Mouse (Mus musculus): ENCODE data around the gene Neurl4. TPM values are rescaled to one million over a fixed set of nuclear protein-coding genes. Genes with fewer than 3 reads are reported as not detected.

The Neurl4 gene
- polyA plus RNA-seq, 1 experiment from 2014 or later: 19.9 TPM

DNA sequence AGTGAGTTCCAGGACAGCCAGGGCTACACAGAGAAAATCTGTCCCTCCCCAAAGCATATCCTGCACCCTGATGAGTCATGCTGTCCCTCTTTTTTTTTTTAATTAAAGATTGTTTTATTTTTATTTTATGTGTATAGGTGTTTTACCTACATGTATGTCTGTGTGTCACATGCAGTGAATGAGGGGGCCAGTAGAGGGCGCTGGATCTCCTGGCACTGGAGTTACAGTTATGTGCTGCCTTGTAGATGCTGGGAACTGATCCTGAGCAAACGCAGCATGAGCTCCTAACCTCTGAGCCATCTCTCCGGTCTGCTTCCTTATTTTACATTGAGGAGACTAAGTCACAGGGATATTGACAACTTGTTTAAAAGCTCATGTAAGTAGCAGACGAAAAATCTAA is 17.8 kb upstream of the Neurl4 start:
- no peak for ATAC-seq (ENCODE audit: low FRiP score, low read depth)

DNA sequence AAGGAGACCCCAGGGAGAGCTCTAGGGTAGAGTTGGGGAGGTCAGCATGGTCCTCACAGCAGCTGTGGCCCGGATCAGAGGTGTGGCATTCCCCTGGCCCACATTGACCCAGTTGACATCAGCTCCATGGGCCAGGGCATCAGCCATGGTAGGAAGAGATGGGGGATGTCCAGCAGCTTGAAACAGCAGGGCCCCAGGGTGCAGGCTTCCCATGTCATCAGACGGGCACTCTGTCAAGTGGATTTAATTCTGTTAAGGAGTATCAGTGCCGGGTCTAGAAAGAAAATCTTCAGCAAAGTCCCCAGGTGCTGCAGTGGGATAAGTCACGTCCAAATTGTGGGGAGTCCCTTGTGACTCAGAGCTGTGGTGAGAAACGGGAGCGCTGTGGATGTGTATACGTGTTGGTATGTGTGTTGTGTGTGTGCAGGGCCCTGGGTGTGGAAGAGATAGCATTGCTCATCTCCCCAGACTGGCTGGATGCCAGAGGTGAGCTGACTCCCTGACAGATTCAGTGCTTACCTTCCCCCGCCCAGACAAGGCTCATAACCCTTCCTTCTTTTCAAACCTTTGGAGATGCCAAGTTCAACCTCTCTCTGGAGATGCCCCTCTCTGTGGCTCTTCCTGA is 17.2 kb upstream of the Neurl4 start:
- Histone ChIP-seq H3K9ac (no peak overlapping the region), H3K27ac (replicated peaks) (no peak overlapping the region), H3K36me3 (no peaks in the 10 kb centered on the region), H3K27me3 (peaks cover 9% of the 10 kb centered on the region; the same call in 1 of the 2 replicates), H3K4me1 (replicated peaks) (peaks cover 19% of the 10 kb centered on the region; the same call in 1 of the 2 replicates), H3K9me3 (no peaks in the 10 kb centered on the region), H3K4me3 (no peak overlapping the region), H3K4me2 (no peak overlapping the region)
- 90% methylated on average over 8 of the region's 8 CpGs for WGBS
- ATAC-seq (ENCODE audit: low FRiP score, low read depth): no peak

More for the DNA sequence above, 17.8 kb upstream of the Neurl4 start:
- no peaks in the 10 kb centered on the region for H3K9me3 ChIP-seq
- H3K4me3 ChIP-seq: no peak overlapping the region
- 62% methylated on average over 4 of the region's 4 CpGs for WGBS
- no peaks in the 10 kb centered on the region for H3K36me3 ChIP-seq
- no peak overlapping the region for H3K9ac ChIP-seq
- peaks cover 19% of the 10 kb centered on the region; the same call in 1 of the 2 replicates for H3K4me1 ChIP-seq (replicated peaks)
- no peak overlapping the region for H3K27ac ChIP-seq (replicated peaks)
- H3K4me2 ChIP-seq: no peak overlapping the region
- H3K27me3 ChIP-seq: peaks cover 9% of the 10 kb centered on the region; the same call in 1 of the 2 replicates

DNA sequence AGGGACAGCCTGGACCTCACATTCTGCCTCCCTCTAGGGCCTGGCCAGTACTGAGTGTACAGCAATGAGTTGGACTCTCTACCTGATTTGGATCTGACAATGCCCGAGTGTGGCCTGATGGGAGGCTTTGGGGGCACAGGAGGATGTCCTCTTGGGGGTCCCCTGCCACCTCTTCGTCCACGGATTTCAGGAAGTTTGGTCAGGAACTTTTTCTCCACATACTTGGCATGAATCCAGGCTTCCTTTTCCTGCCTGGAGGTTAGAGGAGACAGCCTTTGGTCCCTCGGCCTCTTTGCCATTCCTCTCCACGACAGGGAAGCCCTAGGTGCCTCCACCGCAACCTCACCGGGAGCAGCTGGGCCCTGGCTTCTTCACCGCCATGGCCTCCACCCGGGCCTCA is 16.6 kb upstream of the Neurl4 start:
- no peak for ATAC-seq (ENCODE audit: low FRiP score, low read depth)
- Histone ChIP-seq H3K4me2 (no peak overlapping the region), H3K4me3 (no peak overlapping the region), H3K36me3 (no peaks in the 10 kb centered on the region), H3K27me3 (peaks cover 9% of the 10 kb centered on the region; the same call in 1 of the 2 replicates), H3K27ac (replicated peaks) (no peak overlapping the region), H3K4me1 (replicated peaks) (peaks cover 19% of the 10 kb centered on the region; the same call in 1 of the 2 replicates), H3K9ac (no peak overlapping the region), H3K9me3 (no peaks in the 10 kb centered on the region)
- WGBS: 76% methylated on average over 9 of the region's 9 CpGs

DNA sequence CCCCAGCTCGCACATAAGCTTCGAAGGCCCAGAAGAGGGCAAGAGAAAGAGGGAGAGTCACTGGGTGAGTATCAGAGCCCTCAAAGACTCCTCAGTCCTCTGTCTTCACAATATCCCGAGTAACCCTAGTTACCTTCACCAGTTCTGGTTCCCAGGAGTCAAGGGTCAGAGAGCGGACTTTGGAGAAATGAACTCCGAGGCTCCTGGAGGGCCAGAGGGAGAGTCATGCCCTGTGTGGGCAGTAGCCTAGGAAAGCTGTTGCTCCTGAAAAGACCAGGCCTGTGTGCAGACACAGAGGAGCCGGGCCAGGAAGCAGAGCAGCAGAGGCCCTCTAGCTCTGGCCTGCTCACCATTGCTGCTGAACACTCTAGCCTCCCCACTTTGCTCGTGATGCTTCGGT is 16.2 kb upstream of the Neurl4 start:
- Histone ChIP-seq H3K27me3 (peaks cover 6% of the 10 kb centered on the region; the same call in 1 of the 2 replicates), H3K4me3 (no peak overlapping the region), H3K4me2 (no peak overlapping the region), H3K4me1 (replicated peaks) (peaks cover 18% of the 10 kb centered on the region; the same call in 1 of the 2 replicates), H3K36me3 (no peaks in the 10 kb centered on the region), H3K9me3 (no peaks in the 10 kb centered on the region), H3K27ac (replicated peaks) (no peak overlapping the region), H3K9ac (no peak overlapping the region)
- WGBS: 86% methylated on average over 8 of the region's 8 CpGs
- ATAC-seq (ENCODE audit: low FRiP score, low read depth): no peak

DNA sequence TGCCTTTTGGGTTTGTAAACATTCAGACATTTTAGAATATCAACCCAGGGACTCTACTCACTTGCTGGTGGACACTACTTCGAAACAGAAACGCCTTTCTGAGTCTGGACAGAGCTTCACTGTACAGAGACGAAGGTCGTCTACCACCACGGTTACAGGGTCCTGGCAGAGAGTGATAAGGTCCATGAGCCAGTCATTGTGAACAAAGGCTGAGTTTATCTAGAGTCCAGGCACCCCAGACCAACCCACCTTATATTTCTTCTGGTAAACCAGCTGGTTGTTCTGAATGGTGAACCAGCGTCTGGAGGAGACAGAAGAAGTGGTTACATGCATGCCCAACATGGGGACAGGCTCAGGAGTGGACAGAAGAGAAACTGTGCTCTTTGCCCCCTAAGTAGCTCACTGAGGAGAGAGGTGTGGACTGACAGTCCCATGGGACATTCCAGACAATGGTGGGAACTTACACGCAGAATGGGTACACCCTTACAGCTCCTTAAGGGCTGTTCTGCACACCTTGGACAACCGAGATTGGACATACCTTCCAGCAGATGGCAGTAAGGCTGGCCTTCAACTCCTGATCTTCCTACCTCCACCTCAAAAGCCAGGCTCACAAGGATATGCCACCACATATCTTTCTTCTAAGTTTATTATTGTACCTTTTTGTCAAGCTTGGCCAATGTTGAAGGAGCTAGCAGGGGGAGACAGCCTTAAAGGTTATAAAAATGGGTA is 13.8 kb upstream of the Neurl4 start:
- no peaks in the 10 kb centered on the region for H3K9me3 ChIP-seq
- H3K4me1 ChIP-seq (replicated peaks): no peaks in the 10 kb centered on the region
- no peak overlapping the region for H3K4me3 ChIP-seq
- H3K27me3 ChIP-seq: peaks cover under 1% of the 10 kb centered on the region; the same call in 1 of the 2 replicates
- no peaks in the 10 kb centered on the region for H3K36me3 ChIP-seq
- H3K9ac ChIP-seq: no peak overlapping the region
- H3K27ac ChIP-seq (replicated peaks): no peak overlapping the region
- ATAC-seq (ENCODE audit: low FRiP score, low read depth): no peak
- H3K4me2 ChIP-seq: no peak overlapping the region
- WGBS: 78% methylated on average over 8 of the region's 8 CpGs

DNA sequence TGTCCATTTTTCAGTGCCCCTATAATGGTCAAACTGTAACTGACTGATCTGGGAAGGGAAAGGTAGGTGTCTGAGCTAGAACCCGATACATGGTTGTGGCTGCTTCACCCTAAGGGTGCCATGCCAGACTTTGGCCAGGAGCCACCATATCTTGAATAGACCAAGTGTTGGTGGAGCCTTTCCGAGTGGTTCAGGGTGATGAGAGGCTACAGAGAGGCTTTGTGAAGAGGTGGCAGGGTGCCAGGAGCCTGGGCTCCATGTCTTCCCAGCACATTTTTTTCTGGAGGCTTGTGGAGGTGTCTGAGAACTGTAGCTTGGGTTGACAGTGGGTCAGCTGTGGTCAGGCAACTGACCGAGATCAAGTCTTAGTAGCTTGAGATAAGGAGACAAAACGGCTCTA is 9.4 kb upstream of the Neurl4 start:
- ATAC-seq (ENCODE audit: low FRiP score, low read depth): no peak
- Histone ChIP-seq H3K4me3 (no peak overlapping the region), H3K4me1 (replicated peaks) (no peaks in the 10 kb centered on the region), H3K27ac (replicated peaks) (no peak overlapping the region), H3K4me2 (no peak overlapping the region), H3K9me3 (no peaks in the 10 kb centered on the region), H3K9ac (no peak overlapping the region), H3K36me3 (no peaks in the 10 kb centered on the region), H3K27me3 (no peaks in the 10 kb centered on the region)
- 64% methylated on average over 4 of the region's 4 CpGs for WGBS

DNA sequence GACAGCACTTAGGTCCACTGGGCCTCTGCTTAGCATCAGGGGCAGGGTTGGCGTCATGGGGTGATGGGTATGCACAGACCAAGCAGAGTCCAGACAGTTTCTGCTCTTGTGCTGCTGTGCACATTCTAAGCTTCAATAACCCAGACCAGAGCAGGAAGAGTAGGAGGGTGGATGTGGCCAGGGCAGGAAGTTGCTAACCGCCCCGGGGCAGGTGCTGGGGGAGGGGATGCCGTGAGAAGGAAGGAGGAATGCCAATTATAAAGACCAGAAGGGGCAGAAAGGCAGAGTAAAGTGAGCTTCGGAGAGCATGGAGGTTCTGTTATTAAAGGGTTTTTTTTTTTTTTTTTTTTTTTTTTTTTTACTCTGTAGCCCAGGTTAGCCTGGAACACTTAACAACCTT is 6.2 kb upstream of the Neurl4 start:
- 83% methylated on average over 5 of the region's 5 CpGs for WGBS
- ATAC-seq (ENCODE audit: low FRiP score, low read depth): no peak

DNA sequence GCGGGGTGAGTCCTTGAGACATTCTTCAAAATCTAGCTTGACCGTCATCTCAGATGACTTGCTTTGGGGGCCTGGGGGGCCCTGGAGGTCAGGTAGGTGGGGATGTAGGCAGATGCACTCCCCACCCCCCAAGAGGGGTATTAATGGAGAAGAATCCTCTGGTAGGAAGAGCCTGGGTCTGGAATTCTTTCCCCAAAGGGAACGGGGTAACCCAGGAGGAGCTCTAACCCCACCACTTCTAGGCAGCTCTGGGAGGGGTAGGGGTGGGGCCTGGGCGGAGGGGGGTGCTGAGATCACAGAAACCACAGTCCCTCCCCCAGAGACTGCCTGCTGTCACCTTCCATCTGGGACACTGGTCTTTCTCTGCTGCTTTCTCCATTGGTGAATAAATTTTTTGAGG is 5.6 kb upstream of the Neurl4 start, which contains the start of gene Acap1:
TSS of gene Acap1 (minus strand) at position 249 of the 400 bp plus-strand sequence.
- Histone ChIP-seq H3K4me2 (no peak within 1 kb of the TSS), H3K27ac (replicated peaks) (no peak within 1 kb of the TSS), H3K36me3 (no peaks in the 10 kb centered on the region), H3K4me1 (replicated peaks) (peaks cover 17% of the 10 kb centered on the region), H3K9ac (no peak within 1 kb of the TSS), H3K9me3 (no peaks in the 10 kb centered on the region), H3K4me3 (no peak within 1 kb of the TSS), H3K27me3 (no peaks in the 10 kb centered on the region)
- no peak for ATAC-seq (ENCODE audit: low FRiP score, low read depth)
- 78% methylated on average over 4 of the region's 4 CpGs for WGBS

More for the DNA sequence above, 6.2 kb upstream of the Neurl4 start:
- Histone ChIP-seq H3K4me3 (no peak overlapping the region), H3K27me3 (no peaks in the 10 kb centered on the region), H3K4me1 (replicated peaks) (peaks cover 13% of the 10 kb centered on the region), H3K36me3 (no peaks in the 10 kb centered on the region), H3K4me2 (no peak overlapping the region), H3K9ac (no peak overlapping the region), H3K9me3 (no peaks in the 10 kb centered on the region), H3K27ac (replicated peaks) (no peak overlapping the region)

DNA sequence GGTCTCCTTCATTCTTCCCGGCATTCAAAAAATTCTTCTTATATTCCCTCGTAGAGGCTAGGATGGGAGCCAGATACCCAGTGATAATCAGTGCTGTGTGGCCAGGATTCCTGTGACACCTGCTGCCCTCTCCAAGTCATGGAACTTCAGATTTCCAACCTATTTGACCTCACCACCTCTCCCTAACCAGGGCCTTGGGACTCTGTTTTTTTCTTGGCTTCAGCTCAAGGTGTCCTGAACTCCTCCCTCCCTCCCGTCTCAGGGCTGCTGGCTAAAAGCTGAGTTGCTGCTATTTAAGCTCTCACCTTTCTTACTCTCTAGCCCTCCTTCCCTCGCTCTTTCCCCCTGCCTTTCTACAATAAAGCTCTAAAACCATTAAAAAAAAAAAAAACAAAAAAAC is 1.0 kb upstream of the Neurl4 start:
- H3K27ac ChIP-seq (replicated peaks): peak overlapping the region; percentile 97
- 14% methylated on average over 4 of the region's 4 CpGs for WGBS
- H3K9me3 ChIP-seq: no peaks in the 10 kb centered on the region
- H3K4me2 ChIP-seq: peak overlapping the region; percentile 88
- peaks cover 34% of the 10 kb centered on the region for H3K4me1 ChIP-seq (replicated peaks)
- no peak for ATAC-seq (ENCODE audit: low FRiP score, low read depth)
- H3K9ac ChIP-seq: peak overlapping the region; percentile 94
- H3K4me3 ChIP-seq: peak overlapping the region; percentile 91
- no peaks in the 10 kb centered on the region for H3K27me3 ChIP-seq
- peaks cover 15% of the 10 kb centered on the region for H3K36me3 ChIP-seq

DNA sequence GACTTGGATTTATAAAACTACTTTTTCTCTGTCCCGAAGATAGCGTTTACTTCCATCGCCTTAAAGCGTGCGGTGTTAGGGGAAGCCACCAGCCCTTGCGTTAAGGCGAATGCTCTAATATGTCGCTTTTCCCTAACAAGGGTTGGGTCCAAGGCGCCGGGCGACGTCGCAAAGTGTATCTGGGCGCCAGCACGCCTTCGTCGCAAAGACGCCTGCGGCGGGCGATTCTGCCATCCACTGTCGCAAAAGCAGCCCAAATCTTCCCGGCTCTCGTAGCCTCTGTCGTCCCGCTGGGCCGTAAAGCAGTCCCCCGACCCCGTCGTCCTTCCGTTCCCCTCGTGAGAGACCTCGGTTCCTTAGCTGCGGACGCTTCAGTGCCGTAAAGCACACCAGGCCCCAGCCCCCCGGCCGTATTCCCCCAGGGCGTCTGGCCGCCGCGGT is 554 bp downstream of the Neurl4 start:
- H3K36me3 ChIP-seq: peaks cover 30% of the 10 kb centered on the region
- 0% methylated on average over 38 of the region's 42 CpGs for WGBS
- H3K4me1 ChIP-seq (replicated peaks): peaks cover 34% of the 10 kb centered on the region
- peak overlapping the region; percentile 91 for H3K4me3 ChIP-seq
- H3K4me2 ChIP-seq: peak overlapping the region; percentile 88
- no peaks in the 10 kb centered on the region for H3K27me3 ChIP-seq
- no peaks in the 10 kb centered on the region for H3K9me3 ChIP-seq
- peak; percentile 76 for ATAC-seq (ENCODE audit: low FRiP score, low read depth)
- peak overlapping the region; percentile 94 for H3K9ac ChIP-seq
- peak overlapping the region; percentile 97 for H3K27ac ChIP-seq (replicated peaks)

DNA sequence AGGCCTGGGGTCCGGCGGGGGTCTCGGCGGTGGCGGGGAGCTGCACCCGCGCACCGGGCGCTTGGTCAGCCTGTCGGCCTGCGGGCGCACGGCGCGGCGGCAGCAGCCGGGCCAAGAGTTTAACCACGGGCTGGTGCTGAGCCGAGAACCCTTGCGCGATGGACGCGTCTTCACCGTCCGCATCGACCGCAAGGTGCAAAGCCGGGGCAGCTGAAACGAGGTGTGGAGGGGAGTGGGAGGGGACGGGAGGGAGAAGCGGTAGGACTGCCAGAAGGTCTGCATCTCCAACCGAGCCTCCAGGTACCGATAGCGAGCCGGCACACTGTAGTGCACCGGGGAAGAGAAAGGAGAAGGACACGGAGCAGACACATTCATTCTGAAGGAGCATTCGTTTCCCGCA is 1.1 kb downstream of the Neurl4 start:
- Histone ChIP-seq H3K4me3 (peak overlapping the region; percentile 91), H3K9me3 (no peaks in the 10 kb centered on the region)
- ATAC-seq (ENCODE audit: low FRiP score, low read depth): peak; percentile 1; the same call in 1 of the 2 replicates

DNA sequence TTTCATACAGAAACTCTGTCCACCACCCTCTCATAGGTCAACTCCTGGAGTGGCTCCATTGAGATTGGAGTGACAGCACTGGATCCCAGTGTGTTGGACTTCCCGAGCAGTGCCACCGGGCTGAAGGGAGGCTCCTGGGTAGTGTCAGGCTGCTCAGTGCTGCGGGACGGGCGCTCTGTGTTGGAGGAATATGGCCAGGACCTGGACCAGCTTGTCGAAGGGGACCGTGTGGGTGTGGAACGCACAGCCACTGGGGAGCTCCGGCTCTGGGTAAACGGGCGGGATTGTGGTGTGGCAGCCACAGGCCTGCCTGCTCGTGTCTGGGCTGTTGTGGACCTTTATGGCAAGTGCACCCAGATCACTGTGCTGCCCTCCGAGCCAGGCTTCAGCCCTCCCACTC is 2.1 kb downstream of the Neurl4 start:
- Histone ChIP-seq H3K9ac (peak overlapping the region; percentile 94; the same call in 1 of the 2 replicates), H3K4me3 (peak overlapping the region; percentile 91), H3K9me3 (no peaks in the 10 kb centered on the region), H3K4me2 (peak overlapping the region; percentile 88), H3K27me3 (no peaks in the 10 kb centered on the region), H3K4me1 (replicated peaks) (peaks cover 34% of the 10 kb centered on the region), H3K27ac (replicated peaks) (no peak overlapping the region), H3K36me3 (peaks cover 45% of the 10 kb centered on the region)
- WGBS: 89% methylated on average over 13 of the region's 13 CpGs
- no peak for ATAC-seq (ENCODE audit: low FRiP score, low read depth)

More for the DNA sequence above, 1.1 kb downstream of the Neurl4 start:
- H3K27me3 ChIP-seq: no peaks in the 10 kb centered on the region
- H3K36me3 ChIP-seq: peaks cover 35% of the 10 kb centered on the region
- H3K4me2 ChIP-seq: peak overlapping the region; percentile 88
- peak overlapping the region; percentile 97 for H3K27ac ChIP-seq (replicated peaks)
- peaks cover 34% of the 10 kb centered on the region for H3K4me1 ChIP-seq (replicated peaks)
- H3K9ac ChIP-seq: peak overlapping the region; percentile 94
- under 1% methylated on average over 39 of the region's 39 CpGs for WGBS
